Mouse (Mus musculus) testis, adult 2 months (tissue): ENCODE data around the gene Gm7356.
"Not testable (repeated sequence)": the region's sequence is repeated elsewhere in the genome, so short reads cannot be mapped to it uniquely, and the experiment has no call there.

ENCODE experiments used
- CTCF ChIP-seq: fragments of 200-500 bp; IDR thresholded peaks from 2 replicates; pipeline ENCODE4 v1.5.1; 2012; ENCODE audit warnings: low read depth, mild to moderate bottlenecking, inconsistent platforms, low read length, moderate library complexity; ENCODE audit not compliant: control insufficient read depth, insufficient read depth, insufficient replicate concordance
- POLR2A ChIP-seq: fragments of 200-500 bp; IDR thresholded peaks from 2 replicates; pipeline ENCODE4 v1.6.1; 2012; ENCODE audit warnings: low read depth, mild to moderate bottlenecking, inconsistent platforms, low read length, moderate library complexity; ENCODE audit not compliant: control insufficient read depth

DNA sequence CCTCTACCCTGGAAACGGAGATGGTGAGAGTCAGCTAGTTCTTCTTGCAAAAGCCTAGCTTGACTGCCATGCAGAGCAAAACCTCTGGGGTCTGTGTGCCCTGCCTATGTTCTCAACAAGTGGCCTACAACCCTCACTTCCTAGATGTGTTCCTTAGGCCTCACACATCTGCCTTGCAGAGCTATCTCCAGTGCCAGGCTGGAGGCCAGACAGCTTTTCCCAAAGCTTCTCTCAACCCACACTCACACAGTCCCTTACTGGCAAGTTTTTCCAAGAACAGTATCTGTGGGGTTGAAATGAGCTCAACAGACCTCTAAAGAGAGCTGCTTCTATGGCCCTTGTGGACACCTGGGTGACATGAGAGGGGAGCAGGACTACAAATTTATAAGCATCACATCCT is 51.9 kb downstream of the Gm7356 start:
- not testable (repeated sequence) for TF ChIP-seq CTCF, POLR2A
